Mouse (Mus musculus): ENCODE measurements around the gene Cmtm3. TPM values are rescaled to one million over a fixed set of nuclear protein-coding genes. Genes with fewer than 3 reads are reported as not detected.

The Cmtm3 gene
- total RNA-seq, 2 experiments from 2014 or later, result 18.5 to 23.5 TPM

GRCm38 (mm10) chr8:104380269-104380668 is 41.1 kb downstream of the Cmtm3 start:
- no peak for DNase-seq (ENCODE audit: low spot score in 2 of 2)

- DNase-seq (ENCODE audit: low spot score in 2 of 2), result no peak
Observed at GRCm38 (mm10) chr8:104380961-104381411, 41.8 kb downstream of the Cmtm3 start.

GRCm38 (mm10) chr8:104383296-104383695 is 44.1 kb downstream of the Cmtm3 start:
- DNase-seq (ENCODE audit: low spot score in 2 of 2), result no peak

- no peak for DNase-seq (ENCODE audit: low spot score in 2 of 2)
Observed at GRCm38 (mm10) chr8:104383977-104384376, 44.8 kb downstream of the Cmtm3 start.

GRCm38 (mm10) chr8:104386693-104387092 is 47.5 kb downstream of the Cmtm3 start:
- no peak for DNase-seq (ENCODE audit: low spot score in 2 of 2)

DNA sequence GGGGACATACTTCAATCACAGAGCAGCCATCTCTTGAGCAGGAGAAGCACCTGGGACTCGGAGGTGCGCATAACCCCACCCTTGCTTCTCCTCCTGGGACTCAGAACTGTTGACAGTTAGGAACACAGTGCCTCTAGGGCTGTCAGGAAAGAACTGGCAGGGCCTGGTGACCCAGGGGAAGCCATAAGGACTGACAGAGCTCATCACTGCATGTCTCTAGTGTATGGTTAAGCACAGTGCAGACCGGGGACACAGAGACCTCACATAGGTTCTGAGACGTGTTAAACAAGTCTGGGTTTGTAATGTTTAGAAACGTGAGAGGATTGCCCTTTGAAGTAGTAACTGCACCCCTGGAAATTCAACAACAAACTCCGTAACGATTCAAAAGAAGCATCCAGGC is 48.3 kb downstream of the Cmtm3 start:
- no peak for DNase-seq (ENCODE audit: low spot score in 2 of 2)

DNA sequence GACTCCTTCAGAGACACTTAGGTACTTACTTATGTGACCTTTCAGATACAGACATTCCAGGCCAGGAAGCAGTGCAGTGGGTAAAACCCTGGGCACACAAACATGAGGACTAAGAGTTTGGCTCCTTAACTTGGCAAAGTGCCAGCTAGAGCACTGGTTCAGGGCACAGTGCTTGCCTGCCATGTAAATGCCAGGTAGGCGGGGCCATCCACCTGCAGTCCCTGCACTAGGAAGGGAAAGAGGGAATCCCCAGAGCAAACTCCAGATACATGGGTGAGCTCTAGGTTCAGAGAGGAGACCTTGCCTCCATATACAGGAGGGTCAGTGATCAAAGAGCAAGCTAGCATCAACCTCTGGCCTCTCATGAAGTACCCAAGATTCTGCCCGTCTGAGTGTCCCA is 48.8 kb downstream of the Cmtm3 start:
- DNase-seq (ENCODE audit: low spot score in 2 of 2), result no peak

GRCm38 (mm10) chr8:104390245-104390644 is 51.0 kb downstream of the Cmtm3 start:
- no peak for DNase-seq (ENCODE audit: low spot score in 2 of 2)

DNA sequence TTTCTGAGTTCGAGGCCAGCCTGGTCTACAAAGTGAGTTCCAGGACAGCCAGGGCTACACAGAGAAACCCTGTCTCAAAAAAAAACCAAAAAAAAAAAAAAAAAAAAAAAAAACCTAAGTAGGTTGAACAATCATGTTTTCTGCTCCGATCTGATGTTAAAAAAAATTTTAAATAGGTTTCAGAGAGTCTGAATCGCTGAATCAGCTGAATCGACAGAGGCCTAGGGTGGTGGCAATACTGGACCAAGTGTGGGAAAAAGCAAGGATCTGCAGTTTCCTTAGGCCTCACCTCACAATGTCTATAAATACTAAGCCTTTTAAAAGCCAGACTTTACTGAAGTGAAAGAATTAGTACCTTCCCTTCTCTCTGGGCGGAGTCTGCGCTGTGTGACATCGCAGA is 53.9 kb downstream of the Cmtm3 start:
- no peak for DNase-seq (ENCODE audit: low spot score in 2 of 2)

- DNase-seq (ENCODE audit: low spot score in 2 of 2), result no peak
Observed at GRCm38 (mm10) chr8:104393767-104394166, 54.6 kb downstream of the Cmtm3 start.

DNA sequence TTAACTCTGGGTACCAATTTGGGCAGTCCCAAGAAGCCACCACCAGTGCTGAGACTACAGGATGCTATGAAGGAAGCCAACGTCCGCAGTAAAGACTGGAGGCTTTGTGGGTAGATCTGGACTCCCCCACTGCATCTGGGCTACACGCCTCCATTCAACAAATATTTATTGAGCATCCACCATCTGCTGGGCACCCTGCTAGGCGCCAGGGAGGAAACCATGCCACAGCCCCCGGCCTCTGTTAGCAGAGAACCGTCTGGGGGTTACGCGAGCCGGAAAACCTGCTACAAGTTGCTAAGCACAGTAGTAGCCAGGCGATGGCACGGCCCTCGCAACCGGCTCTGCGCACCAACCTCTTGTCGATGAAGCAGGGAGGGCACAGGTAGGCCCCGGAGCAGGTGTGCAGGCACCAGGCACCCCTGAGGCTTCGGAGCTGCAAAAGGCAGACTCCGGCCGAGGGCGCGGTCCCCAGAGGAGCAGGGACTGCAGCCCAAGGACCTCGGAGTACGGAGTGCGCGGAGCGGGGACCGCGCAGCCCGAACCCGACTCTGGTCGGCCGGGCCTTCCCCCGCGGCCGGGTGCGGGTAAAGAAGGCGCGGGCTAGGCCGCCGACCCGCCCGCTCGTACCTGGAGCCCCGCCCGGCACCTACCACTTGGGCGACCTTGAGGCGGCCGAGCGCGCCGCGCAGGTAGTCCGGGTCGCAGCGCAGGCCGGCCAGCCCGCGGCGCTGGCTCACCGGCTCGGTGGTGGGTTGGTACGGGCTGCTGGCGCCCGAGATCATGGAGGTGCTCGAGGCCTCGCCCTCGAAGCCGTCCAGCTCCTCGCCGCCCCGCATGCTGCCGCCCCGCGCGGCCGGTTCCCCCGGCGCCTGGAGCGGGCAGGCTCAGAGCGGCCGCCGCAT is 55.8 kb downstream of the Cmtm3 start:
- peak; percentile 47 to 75 for DNase-seq (ENCODE audit: low spot score in 2 of 2)

DNA sequence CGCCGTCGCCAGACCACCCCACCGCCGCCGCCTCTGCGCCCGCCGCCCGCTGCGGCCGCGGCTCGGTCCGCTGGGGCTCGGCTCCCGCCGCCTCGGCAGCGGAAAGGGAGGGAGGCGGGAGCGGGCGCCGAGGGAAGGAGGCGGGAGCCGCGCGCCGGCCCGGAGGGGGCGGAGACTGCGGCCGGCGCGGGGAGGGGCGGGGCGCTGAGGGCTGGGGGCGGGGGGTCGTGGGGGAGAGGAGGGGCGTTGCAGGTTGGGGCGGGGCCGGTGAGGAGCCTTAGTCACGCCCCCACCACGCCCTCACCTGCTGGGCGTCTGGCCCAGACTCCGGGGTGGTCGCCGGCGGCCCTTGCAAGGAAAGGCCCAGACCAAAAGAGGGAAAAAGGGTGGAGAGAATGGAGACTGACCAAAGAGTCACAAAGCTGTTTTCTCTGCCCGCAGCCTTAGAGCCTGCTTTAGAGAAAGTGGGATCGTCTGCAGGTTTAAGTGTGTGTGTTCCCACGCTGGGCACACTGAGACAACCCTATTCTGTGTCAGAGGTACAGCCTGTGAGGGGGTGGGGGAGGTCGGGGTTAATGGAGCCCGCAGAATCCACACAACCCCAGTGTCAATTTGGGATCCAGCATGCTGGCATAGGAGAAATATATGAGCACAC is 56.6 kb downstream of the Cmtm3 start, which contains the start of gene Cmtm4:
Gene Cmtm4, minus strand, starts transcription at position 105 of the 655 bp plus-strand sequence.
- DNase-seq (ENCODE audit: low spot score in 2 of 2), result peak in 1 of 2 experiments; percentile 43

Other genes starting within 250 kb of the Cmtm3 start
- gene Cdh5, start 237.8 kb upstream of the Cmtm3 start, total RNA-seq (2021), result 10 to 100 TPM; 16.1 to 19.5 TPM
- 10 to 100 TPM; 13.9 to 15.0 TPM for gene Bean1, start 169.0 kb upstream of the Cmtm3 start, total RNA-seq (2021)
- 10 to 100 TPM; 34.6 to 37.3 TPM for gene Tk2, start 90.9 kb upstream of the Cmtm3 start, total RNA-seq (2021)
- 10 to 100 TPM; 10.2 to 13.8 TPM for gene Cklf, start 88.5 kb upstream of the Cmtm3 start, total RNA-seq (2021)
- gene Cmtm2a, start 46.2 kb upstream of the Cmtm3 start, total RNA-seq (2021), result not detected
- gene Gm45711, start 29.3 kb upstream of the Cmtm3 start, total RNA-seq (2021), result not detected
- not detected for gene Cmtm1, start 29.3 kb upstream of the Cmtm3 start, total RNA-seq (2021)
- gene Gm11020, start 17.8 kb upstream of the Cmtm3 start, total RNA-seq (2021), result not detected
- not detected for gene Cmtm2b, start 17.2 kb upstream of the Cmtm3 start, total RNA-seq (2021)
- gene Cmtm4, start 56.4 kb downstream of the Cmtm3 start, total RNA-seq (2021), result 10 to 100 TPM; 56.2 to 60.2 TPM
- 100 to 1,000 TPM; 231 to 241 TPM for gene Dync1li2, start 103.6 kb downstream of the Cmtm3 start, total RNA-seq (2021)
- under 1 TPM; 0.54 to 0.96 TPM for gene Terb1, start 170.5 kb downstream of the Cmtm3 start, total RNA-seq (2021)
- 10 to 100 TPM; 49.9 to 52.4 TPM for gene Nae1, start 195.2 kb downstream of the Cmtm3 start, total RNA-seq (2021)
- 10 to 100 TPM; 13.5 to 18.2 TPM for gene Car7, start 195.3 kb downstream of the Cmtm3 start, total RNA-seq (2021)

Measured in layer of hippocampus, postnatal 10 days (tissue).